Mouse (Mus musculus) cerebellum, adult 18-20 months (tissue): Measurements from ENCODE around the gene Fgfr2.
A peak's percentile ranks its signal among the peaks of the same experiment; 100 is the strongest.

Experiments used
- DNase-seq, 2 experiments: peaks; one replicate each; pipeline ENCODE4 v3.0.0; 2021

Fgfr2 gene

GRCm38 (mm10) chr7:133085408-133085807 is 37.7 kb downstream of the Fgfr2 start:
- DNase-seq = no peak

DNA sequence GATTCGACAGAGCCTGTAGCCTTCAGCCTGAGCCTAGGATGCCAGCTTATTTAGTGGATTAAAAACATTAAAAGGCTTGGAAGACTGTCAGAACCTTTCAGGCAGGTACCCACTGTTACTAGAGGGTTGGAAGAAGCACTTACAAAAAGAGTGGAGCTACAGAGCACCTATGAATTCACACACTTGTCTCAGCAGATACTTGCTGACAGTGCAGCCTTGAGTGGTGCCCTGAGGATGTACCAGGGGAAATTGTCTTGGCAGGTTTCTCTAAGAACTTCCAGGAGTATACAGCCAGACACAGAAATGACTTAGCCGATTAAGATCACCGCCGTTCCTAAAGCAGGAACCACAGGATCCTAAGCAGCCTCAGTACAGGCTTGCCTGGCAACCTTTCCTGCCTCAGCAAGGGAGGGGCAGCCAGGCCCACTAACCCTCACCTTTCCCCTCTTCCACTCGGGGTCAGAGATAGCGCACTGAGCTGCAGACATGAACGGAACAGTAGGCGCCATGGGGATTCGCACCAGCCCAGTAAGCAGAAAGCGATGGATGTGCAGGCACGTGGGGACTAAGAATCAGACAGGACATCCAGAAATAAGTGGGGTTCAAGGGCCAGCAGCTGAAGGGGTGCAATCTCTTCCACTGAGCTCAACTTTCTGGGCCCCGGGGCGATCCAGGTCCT is 39.1 kb downstream of the Fgfr2 start:
- no peak for DNase-seq

DNA sequence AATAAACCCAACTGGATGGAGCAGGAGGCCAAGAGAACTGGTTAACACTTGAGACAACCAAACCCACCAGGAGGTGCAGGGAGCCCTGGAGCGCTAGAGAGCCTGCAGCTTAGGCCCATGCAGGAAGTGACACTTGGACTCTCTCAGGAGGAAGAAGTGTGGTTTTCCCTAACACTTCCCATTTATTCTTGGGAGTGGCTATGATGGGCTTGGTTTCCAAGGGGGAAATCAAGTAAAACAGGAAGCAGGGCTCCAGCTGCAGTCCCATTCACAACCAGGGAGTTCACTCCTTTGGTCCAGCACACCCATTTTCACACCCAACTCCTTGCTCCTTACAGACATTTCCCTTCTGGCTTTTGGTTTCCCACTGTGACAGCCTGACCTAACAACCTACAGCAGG is 44.2 kb downstream of the Fgfr2 start:
- DNase-seq = no peak

- peak; percentile 58 to 71 for DNase-seq
Measured at GRCm38 (mm10) chr7:133074462-133075133, 48.6 kb downstream of the Fgfr2 start.

DNA sequence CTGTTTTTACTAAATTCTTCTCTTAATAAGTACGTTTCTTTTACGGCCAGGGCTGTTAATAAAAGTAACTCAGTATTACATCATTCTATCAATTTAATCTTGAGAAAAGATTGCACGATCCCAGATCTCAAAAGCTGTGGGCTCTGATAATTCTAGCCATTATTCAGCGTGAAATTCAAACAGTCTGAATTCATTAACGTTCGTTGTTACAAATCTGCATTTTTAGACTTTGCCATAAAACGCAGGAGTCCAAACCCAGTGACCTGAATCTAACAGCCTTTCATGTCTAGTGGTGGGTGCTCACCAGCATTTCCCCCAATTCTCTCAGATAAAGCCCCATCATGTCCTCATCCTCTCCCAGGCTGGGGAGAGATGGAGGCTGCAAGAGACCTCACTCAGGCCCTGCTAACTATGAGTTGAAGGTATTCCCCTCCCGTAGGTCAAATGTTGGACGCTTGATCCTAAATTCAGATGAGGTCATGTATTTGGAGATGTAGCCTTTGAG is 50.0 kb downstream of the Fgfr2 start:
- DNase-seq = no peak

DNA sequence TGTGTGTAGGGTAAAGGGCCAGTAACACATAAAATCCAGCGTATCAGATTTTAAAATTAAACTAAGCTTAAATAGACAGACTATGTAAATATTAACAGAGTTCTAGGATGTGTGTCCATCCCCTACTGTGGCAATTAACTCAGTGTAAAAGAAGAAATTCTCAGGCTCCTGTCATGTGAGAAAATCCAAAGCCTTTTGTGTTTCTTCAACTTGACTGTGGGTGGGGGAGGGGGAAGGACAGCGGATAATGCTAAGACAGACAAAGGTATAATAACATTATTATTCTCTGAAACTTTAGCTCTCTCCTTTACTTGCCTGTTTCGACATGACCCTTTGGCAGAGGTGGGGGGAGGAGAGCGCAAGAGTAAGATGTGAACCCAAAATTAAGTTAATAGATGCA is 50.6 kb downstream of the Fgfr2 start:
- no peak for DNase-seq

DNA sequence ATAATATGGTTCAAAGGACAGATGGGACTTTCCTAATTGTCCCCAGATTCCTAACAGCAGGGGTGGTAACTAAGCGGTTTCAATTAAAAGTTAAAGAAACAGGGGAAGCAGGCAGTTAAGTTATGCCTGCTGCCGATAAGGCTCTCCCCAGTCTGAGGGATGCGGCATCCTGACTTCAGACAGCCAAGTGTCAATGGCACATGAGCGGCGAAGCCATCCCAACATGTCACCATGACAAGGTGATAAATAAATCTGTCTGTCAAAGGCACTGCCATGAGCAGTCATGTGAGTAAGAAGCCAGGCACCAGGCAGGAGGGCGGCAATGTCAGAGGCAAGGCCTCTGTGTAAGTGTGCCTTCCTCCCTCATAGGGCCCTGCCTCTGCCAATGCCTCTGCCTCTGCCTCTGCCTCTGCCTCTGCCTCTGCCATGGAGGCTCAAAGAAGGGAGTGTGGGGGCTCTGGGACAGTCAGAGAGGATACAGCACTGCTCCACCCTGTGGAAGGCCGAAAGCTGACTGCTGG is 55.8 kb downstream of the Fgfr2 start:
- DNase-seq = no peak

GRCm38 (mm10) chr7:133066776-133067175 is 56.4 kb downstream of the Fgfr2 start:
- peak; percentile 65 to 82 for DNase-seq

DNA sequence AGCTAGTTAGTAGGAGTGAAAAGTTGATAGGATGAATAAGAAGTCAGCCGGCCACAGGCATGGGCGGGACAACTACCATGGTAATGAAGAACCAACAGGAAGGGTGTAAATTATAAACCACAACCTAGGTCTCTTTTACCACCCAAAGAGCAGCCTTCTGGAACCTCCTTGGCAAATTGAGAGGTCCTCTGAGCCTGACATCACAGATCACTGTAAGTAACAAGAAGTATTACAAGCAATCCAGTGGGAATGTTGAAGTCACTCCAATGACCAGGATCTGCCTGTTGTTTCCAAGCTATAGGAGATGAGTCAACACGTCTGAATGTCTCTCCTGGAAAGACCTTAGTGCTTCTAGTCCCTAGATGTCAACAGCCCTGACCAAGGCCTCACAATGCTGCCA is 61.1 kb downstream of the Fgfr2 start:
- DNase-seq = no peak

GRCm38 (mm10) chr7:133060170-133060569 is 63.0 kb downstream of the Fgfr2 start:
- peak; percentile 47 to 51 for DNase-seq

DNA sequence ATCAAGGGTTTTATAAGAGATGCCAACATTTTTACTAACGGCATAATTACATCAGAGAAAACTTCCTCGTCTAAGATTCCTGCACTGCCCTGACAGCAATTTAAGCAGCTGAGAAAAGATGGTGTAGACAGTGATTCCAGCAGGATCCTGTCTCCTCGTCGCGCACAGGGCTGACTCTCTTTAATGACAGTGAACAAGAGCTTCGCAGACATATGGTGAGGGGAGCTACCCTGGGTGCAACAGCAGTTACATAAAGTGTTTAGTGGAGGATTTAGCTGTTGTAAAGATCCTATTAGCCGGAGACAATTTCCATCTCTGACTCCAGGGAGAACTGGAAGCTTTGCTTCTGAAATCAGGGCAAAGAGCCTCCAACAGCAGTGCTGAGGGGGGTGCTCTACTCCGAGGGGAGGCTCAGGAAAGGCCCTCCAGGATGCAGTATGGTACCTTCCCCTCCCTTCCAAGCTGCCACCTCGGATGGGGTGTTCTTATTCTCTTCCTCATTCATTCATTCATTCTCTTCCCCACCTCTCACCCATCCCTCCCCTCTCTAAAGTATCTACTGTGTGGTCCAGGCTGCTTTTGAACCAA is 63.5 kb downstream of the Fgfr2 start:
- DNase-seq = peak in 1 of 2 experiments; percentile 35

DNA sequence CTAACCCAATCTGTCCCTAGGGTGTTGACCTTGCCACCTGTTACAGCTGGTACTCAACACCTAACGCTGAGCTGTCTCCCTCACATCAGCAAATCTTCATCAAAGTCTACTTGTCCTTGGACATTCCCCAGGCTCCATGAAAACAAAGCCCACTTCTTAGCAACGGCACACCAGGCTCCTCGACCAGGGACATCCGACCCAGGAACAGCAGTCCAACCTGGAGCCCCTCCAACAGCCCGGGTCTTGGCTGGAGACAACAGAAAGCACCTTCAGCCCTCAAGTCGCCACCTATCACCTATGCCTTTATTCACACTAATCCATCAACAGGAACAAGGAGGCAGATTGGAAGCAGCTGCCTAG is 64.0 kb downstream of the Fgfr2 start:
- peak; percentile 29 to 48 for DNase-seq

GRCm38 (mm10) chr7:133058496-133059149 is 64.5 kb downstream of the Fgfr2 start:
- DNase-seq = no peak

GRCm38 (mm10) chr7:133056924-133057323 is 66.2 kb downstream of the Fgfr2 start:
- no peak for DNase-seq

DNA sequence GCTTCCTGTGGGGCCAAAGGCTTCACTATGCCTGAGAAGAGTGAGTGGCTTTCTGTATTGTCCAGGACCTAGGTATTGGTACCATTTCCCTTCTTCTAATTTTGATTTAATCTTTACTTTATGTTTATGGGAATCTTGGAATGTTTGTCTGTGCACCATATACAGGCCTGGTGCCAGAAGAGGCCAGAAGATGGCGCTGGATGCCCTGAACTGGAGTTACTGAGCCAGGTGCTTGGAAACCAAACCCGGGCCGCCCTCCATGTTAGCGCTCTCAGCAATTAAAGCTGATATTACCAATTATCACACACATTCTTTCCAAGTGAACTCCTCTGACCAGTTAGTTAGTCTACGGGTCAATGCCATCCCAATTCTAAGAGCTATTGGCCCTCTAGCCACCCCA is 68.7 kb downstream of the Fgfr2 start:
- DNase-seq = no peak

- DNase-seq = no peak
Measured at GRCm38 (mm10) chr7:133053757-133054156, 69.4 kb downstream of the Fgfr2 start.

GRCm38 (mm10) chr7:133052819-133053218 is 70.3 kb downstream of the Fgfr2 start:
- DNase-seq = no peak

- DNase-seq = no peak
Measured at GRCm38 (mm10) chr7:133050681-133051080, 72.5 kb downstream of the Fgfr2 start.

GRCm38 (mm10) chr7:133048085-133048630 is 75.0 kb downstream of the Fgfr2 start:
- DNase-seq = no peak

DNA sequence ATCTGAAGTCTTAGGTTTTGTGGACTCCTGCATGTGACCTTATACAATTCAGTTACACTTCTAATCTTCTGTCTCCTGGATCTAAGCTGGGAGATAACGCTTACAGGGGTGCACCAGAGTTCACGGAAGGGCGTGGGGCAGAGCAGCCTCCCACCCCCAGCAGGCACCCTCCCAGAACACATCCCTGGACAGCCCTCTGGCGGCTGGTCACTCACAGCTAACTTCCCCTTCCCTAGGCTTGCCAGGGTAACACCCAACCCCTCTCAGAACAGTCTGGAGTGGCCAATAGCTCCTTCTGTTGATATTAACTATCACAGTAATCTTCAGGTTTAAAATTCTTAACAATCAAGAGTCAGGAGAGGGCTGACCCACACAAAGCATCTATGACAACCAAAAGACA is 75.9 kb downstream of the Fgfr2 start:
- DNase-seq = no peak

- no peak for DNase-seq
Measured at GRCm38 (mm10) chr7:133044721-133045120, 78.4 kb downstream of the Fgfr2 start.

GRCm38 (mm10) chr7:133041784-133042183 is 81.4 kb downstream of the Fgfr2 start:
- DNase-seq = no peak
